Comparison of ENCODE assay signal across 8 mouse cellular contexts in genomic region chr4:138304340-138305104, GRCm38 (mm10). TPM values are rescaled to one million over a fixed set of nuclear protein-coding genes. Genes with fewer than 3 reads are reported as not detected.
DNase-seq lines count a peak whose midpoint lies in the region; ATAC-seq lines count a peak whose summit lies in the region.

Gene Ddost (plus strand): TSS chr4:138304730.

- DNase-seq in ES-CJ7 (ENCODE audit: low read depth, low spot score): peak; percentile 99
- peak; percentile 99 for DNase-seq in cerebellum, adult 11 months
- DNase-seq in forebrain, embryonic 14.5 days (ENCODE audit: low spot score): peak; percentile 100
- DNase-seq in heart, postnatal 14 days: peak; percentile 95 to 98
- DNase-seq in layer of hippocampus, adult 11-12 months (ENCODE audit: low spot score): peak; percentile 99
- DNase-seq in lung, adult 18-20 months: peak; percentile 99
- peak; percentile 99 for DNase-seq in testis, postnatal 14 days (ENCODE audit: low spot score)

- H3K27ac ChIP-seq in forebrain, embryonic 14.5 days (ENCODE audit: low read depth, low read length): peak within 1 kb of the TSS; percentile 73
- peak within 1 kb of the TSS; percentile 88 for H3K27ac ChIP-seq in neural tube, embryonic 15.5 days (replicated peaks)

- WGBS in forebrain, embryonic 14.5 days: under 1% methylated on average over 59 of the region's 64 CpGs
- WGBS in neural tube, embryonic 15.5 days: under 1% methylated on average over 60 of the region's 64 CpGs

- H3K27me3 ChIP-seq in forebrain, embryonic 14.5 days (replicated peaks; ENCODE audit: control insufficient read depth, insufficient read depth, low read length): no peaks in the 10 kb centered on the region
- H3K27me3 ChIP-seq in neural tube, embryonic 15.5 days (replicated peaks): no peaks in the 10 kb centered on the region

- no peaks in the 10 kb centered on the region for H3K9me3 ChIP-seq in forebrain, embryonic 14.5 days (replicated peaks; ENCODE audit: control insufficient read depth, low read length)
- no peaks in the 10 kb centered on the region for H3K9me3 ChIP-seq in neural tube, embryonic 15.5 days (replicated peaks)

- H3K4me1 ChIP-seq in forebrain, embryonic 14.5 days (ENCODE audit: control insufficient read depth, insufficient read depth, low read length): peaks cover 10% of the 10 kb centered on the region
- H3K4me1 ChIP-seq in neural tube, embryonic 15.5 days: peaks cover 38% of the 10 kb centered on the region

- H3K4me3 ChIP-seq in forebrain, embryonic 14.5 days (ENCODE audit: low read depth, low read length): peak within 1 kb of the TSS; percentile 93
- peak within 1 kb of the TSS; percentile 95 for H3K4me3 ChIP-seq in neural tube, embryonic 15.5 days (replicated peaks)

- ATAC-seq in forebrain, embryonic 14.5 days: peak; percentile 99
- ATAC-seq in neural tube, embryonic 15.5 days (ENCODE audit: low FRiP score): peak; percentile 98

- H3K36me3 ChIP-seq in forebrain, embryonic 14.5 days (ENCODE audit: control insufficient read depth, insufficient read depth, low read length): peaks cover 24% of the 10 kb centered on the region
- peaks cover 20% of the 10 kb centered on the region for H3K36me3 ChIP-seq in neural tube, embryonic 15.5 days

- intact Hi-C loops in heart, postnatal 14 days (cut with DNase I): no loop called here

- peak within 1 kb of the TSS; percentile 94 for H3K4me2 ChIP-seq in forebrain, embryonic 14.5 days (ENCODE audit: low read length)
- H3K4me2 ChIP-seq in neural tube, embryonic 15.5 days: peak within 1 kb of the TSS; percentile 94

- H3K9ac ChIP-seq in forebrain, embryonic 14.5 days (ENCODE audit: low read length): peak within 1 kb of the TSS; percentile 94
- peak within 1 kb of the TSS; percentile 97 for H3K9ac ChIP-seq in neural tube, embryonic 15.5 days (replicated peaks)

RNA-seq across cellular contexts. Expression of gene Ddost, which starts in this region (rescaled TPM):
- 182 and 192 TPM in 2 replicates for polyA plus RNA-seq in forebrain, embryonic 14.5 days (2014; fragmentation: Nextera tagmentation; extraction: Ambion mirVana)
- 10 to 100 TPM; 65.7 to 69.2 TPM for total RNA-seq in heart, postnatal 14 days (2021)
- 217 and 246 TPM in 2 replicates for polyA plus RNA-seq in neural tube, embryonic 15.5 days (2015; fragmentation: Nextera tagmentation; extraction: Ambion mirVana)

Comparison
In these comparisons a context has a peak if more than half of its experiments do, and no peak if none do; other contexts are left out.
1. Peak in every context shown above with its lines: DNase-seq, ATAC-seq, H3K4me3 ChIP-seq and H3K27ac ChIP-seq.